Mouse (Mus musculus) erythroblast, embryonic 14.5 days (primary cell): Measurements from ENCODE around the gene Tbx15.

Experiments used
- GATA1 ChIP-seq: IDR thresholded peaks from 2 replicates; pipeline ENCODE4 v1.6.1; 2012; ENCODE audit warnings: low read length, inconsistent platforms, mixed read lengths
- TAL1 ChIP-seq: IDR thresholded peaks from 3 replicates; pipeline ENCODE4 v1.6.1; 2012; ENCODE audit warnings: low read length, inconsistent platforms, mixed read lengths

GRCm38 (mm10) chr3:99203331-99203730 lies 36.9 kb upstream of the Tbx15 start:
- TF ChIP-seq GATA1 (no peak), TAL1 (no peak)
